Mouse (Mus musculus) heart, postnatal 0 days (tissue): Measurements from ENCODE around the gene Psmb1.

ENCODE experiments used
- CTCF ChIP-seq: IDR thresholded peaks from 2 replicates; pipeline ENCODE4 v1.5.1; 2016; ENCODE audit warnings: antibody characterized with exemption, control low read depth, low read depth
- EP300 ChIP-seq: IDR thresholded peaks from 2 replicates; pipeline ENCODE4 v1.6.1; 2016; ENCODE audit warnings: antibody characterized with exemption, low read depth

- TF ChIP-seq CTCF: no peak
- no peak for TF ChIP-seq EP300
Observed at GRCm38 (mm10) chr17:15431021-15431514, 68.5 kb downstream of the Psmb1 start.
